Mouse (Mus musculus): ENCODE measurements around the gene Gm5416. TPM values are rescaled to one million over a fixed set of nuclear protein-coding genes. Genes with fewer than 3 reads are reported as not detected.
"Not testable (repeated sequence)": the region's sequence is repeated elsewhere in the genome, so short reads cannot be mapped to it uniquely, and the experiment has no call there.

The Gm5416 gene
- total RNA-seq (2014; fragmentation: Nextera tagmentation) = not detected in 2 replicates
- total RNA-seq (2017) = not detected in 2 replicates

DNA sequence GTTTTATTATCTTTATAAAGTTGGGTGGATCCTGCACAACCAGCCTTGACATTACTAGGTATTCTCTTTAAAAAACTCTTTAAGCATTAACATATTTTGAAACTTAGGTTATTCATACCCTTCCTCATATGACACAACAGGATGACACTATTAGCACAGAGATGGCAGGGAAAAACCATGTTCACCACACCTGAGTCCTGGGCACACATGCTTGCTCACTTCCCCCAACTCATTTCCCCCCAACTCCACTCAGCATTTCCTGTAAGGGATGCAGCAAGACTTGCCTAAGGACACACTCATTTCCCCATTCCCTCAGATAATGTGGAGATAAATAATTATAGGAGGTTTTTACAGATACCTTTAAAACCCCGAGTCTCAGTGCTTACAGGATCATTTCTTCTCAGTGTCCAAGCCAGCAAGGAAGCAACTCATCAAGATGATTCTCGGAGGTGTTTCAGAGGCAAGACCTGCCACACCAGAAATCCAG is at the start of gene Gm5416:
TSS of gene Gm5416 (plus strand) at position 437 of the 487 bp plus-strand sequence.
- ATAC-seq (replicated peaks; ENCODE audit: poor library complexity, severe bottlenecking) = no peak

DNA sequence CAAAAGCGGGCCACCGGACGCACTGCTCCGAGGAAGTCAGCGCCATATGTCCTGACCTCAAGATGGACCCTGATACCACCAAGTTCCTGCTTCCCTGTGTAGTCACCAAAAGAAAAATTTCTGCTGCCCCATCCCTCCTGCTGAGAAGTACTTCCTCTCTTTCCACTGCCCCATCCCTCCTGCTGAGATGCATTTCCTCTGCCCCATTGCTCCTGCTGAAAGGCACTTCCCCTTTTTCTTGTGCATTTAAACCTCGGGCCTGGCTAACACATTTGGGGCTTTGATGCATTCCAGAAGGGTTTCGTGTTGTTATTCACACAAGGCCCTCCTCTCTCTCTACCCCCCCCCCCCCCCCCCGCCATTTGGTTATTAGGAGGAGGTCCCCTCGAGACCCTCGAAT is 42.4 kb upstream of the Gm5416 start:
- not testable (repeated sequence) for ATAC-seq (replicated peaks; ENCODE audit: poor library complexity, severe bottlenecking)

DNA sequence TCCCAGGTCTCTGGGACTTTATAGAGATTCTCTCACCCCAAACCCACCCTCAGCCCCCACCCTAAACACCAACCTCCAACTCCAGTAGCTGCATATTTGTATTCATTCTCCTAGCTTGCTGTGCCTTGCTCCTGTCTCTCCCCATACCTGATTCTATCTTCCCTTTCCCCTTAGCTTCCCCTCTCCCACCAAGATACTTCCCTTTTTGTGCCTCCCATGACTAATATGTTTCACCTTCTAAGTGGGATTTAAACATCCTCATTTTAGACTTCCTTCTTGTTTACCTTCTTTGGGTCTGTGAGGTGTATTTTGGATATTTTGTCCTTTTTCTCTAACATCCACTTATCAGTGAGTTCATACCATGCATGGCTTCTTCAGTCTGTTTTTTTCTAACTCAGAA is 34.1 kb upstream of the Gm5416 start:
- ATAC-seq (replicated peaks; ENCODE audit: poor library complexity, severe bottlenecking) = no peak

DNA sequence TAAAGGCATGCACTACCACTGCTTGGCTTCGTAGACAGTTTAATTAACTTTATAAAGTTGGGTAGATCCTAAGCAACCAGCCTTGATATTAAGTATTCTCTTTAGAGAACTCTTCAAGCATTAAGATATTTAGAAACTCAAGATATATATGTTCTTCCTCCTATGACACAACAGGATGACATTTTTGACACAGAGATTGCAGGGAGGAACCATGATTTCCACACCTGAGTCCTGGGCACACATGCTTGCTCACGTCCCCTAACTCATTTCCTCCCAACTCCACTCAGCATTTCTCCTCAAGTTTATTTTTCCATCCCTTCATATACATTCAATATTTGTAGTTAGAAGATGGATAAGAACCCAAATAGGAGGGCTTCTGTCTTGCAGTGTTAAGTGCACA is 30.3 kb upstream of the Gm5416 start:
- ATAC-seq (replicated peaks; ENCODE audit: poor library complexity, severe bottlenecking) = no peak

DNA sequence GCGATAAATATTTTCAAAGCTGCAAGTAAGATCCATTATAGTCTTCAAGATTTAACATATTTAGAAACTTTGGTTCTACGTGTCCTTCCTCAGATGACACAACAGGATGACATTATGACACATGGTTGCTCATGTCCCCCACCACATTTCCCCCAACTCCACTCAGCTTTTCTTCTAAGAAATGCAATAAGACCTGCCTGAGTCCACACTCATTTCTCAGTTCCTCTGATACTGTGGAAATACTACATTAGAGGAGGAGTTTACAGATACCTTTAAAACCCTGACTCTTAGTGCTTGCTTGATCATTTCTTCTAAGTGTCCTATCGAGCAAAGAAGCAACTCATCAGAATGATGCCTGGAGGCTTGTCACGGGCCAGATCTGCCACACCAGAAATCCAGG is 26.3 kb upstream of the Gm5416 start, which contains the start of gene Gm5483:
TSS of gene Gm5483 (plus strand) at position 301 of the 400 bp plus-strand sequence.
- ATAC-seq (replicated peaks; ENCODE audit: poor library complexity, severe bottlenecking) = not testable (repeated sequence)

DNA sequence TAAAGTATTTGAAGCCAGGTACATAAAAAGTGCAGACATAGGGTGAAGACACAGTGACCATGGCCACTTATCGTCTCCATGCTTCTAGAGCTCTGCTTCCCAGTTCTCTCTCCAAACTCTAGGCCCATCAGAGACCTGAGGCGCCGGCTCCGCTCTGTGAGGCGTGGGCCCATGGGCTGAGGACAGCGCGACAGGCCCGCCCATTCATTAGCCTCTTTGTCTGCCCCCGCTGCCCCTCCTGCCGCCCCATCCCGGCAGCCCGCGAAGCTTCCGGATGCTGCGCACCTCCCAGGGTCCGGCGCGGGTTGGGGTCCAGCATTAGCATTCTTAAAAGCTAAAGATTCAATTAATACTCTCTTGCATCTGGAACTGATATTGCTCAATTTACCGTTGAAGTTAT is 11.0 kb upstream of the Gm5416 start:
- no peak for ATAC-seq (replicated peaks; ENCODE audit: poor library complexity, severe bottlenecking)

DNA sequence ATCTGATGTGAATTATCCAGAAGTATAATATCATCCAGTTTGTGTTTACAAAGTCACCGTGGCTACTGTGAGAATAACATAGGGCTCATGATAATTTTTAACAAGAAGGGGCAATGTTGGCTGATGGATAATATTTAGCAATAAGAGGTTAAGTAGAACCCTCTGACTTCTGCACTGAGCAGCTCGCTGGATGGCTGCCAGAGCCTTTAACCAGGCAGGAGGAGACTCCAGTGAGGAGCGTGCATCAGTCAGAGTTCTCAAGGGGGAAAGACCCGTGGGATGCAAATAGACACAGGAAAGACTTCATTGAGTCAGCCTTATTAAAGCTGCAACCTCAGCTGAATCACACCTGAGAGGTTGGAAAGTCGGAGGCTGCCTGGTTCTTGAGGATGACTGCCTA is 6.4 kb upstream of the Gm5416 start:
- no peak for ATAC-seq (replicated peaks; ENCODE audit: poor library complexity, severe bottlenecking)

DNA sequence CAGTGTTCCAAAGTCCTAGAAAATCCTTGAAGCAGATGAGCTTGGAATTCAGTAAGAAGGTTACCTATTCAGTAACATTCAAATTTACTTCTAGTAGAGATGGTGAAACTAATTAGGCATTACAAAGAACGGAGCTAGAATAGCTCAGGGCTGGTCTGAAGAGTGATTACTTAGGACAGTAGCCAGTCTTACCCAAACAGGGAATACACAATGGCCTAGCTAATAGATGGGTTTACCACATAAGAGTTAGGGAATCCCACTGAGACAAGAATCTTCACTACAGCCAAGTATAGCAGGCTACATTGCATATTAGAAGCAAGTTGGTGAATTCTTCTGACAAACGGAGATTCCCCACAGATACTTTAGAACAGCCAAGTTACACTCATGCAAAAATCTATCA is 4.5 kb upstream of the Gm5416 start:
- not testable (repeated sequence) for ATAC-seq (replicated peaks; ENCODE audit: poor library complexity, severe bottlenecking)

DNA sequence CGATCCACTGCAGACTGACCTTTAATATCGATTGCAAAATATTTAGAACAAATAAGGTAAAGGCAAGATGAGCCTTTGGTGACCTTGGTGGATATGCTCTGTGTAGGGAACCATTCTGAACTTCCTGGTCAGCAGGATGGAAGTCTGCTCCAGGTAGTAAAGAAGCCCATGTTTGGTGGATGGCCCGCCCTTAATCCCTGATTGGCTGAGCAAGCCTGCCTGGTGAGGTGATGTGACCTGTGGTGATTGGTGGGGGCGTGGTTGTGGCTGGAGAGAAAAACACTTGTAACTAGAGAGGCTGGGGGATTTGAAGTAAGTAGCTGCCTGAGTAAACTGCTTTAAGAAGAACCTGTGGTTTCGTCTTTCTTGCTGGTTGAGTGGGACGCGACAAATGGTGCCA is 11.0 kb downstream of the Gm5416 start, which contains the start of gene 2010005H15Rik:
TSS of gene 2010005H15Rik (plus strand) at position 301 of the 400 bp plus-strand sequence.
- ATAC-seq (replicated peaks; ENCODE audit: poor library complexity, severe bottlenecking) = not testable (repeated sequence)

DNA sequence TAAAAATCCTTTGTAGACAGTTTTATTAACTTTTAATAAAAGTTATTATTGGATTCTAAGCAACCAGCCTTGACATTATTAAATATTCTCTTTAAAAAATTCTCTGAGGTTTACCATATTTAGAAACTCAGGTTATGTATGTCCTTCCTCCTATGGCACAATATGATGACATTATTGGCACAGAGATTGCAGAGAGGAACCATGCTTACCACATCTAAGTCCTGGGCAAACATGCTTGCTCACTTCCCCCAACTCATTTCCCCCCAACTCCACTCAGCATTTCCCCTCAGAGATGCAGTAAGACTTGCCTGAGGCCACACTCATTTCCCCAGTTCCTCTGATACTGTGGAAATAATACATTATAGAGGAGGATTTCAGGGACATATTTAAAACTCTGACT is 50.4 kb downstream of the Gm5416 start:
- peak; percentile 92 for ATAC-seq (replicated peaks; ENCODE audit: poor library complexity, severe bottlenecking)

Other genes with a start within 250 kb of the Gm5416 start
- gene Kpna1, start 231.7 kb upstream of the Gm5416 start, total RNA-seq (2014; fragmentation: Nextera tagmentation) = 40.6 and 41.1 TPM in 2 replicates
- gene Kpna1, start 231.7 kb upstream of the Gm5416 start, total RNA-seq (2017) = 35.1 and 42.2 TPM in 2 replicates
- gene Wdr5b, start 169.2 kb upstream of the Gm5416 start, total RNA-seq (2014; fragmentation: Nextera tagmentation) = 6.0 and 7.8 TPM in 2 replicates
- gene Wdr5b, start 169.2 kb upstream of the Gm5416 start, total RNA-seq (2017) = 7.0 and 8.8 TPM in 2 replicates
- 101 and 196 TPM in 2 replicates for gene Fam162a, start 138.8 kb upstream of the Gm5416 start, total RNA-seq (2014; fragmentation: Nextera tagmentation)
- gene Fam162a, start 138.8 kb upstream of the Gm5416 start, total RNA-seq (2017) = 79.5 and 114 TPM in 2 replicates
- 61.8 and 98.5 TPM in 2 replicates for gene Ccdc58, start 138.7 kb upstream of the Gm5416 start, total RNA-seq (2014; fragmentation: Nextera tagmentation)
- 107 and 144 TPM in 2 replicates for gene Ccdc58, start 138.7 kb upstream of the Gm5416 start, total RNA-seq (2017)
- gene Csta1, start 79.2 kb upstream of the Gm5416 start, total RNA-seq (2014; fragmentation: Nextera tagmentation) = not detected in 2 replicates
- gene Csta1, start 79.2 kb upstream of the Gm5416 start, total RNA-seq (2017) = not detected in 2 replicates
- not detected in 2 replicates for gene Stfa2l1, start 53.6 kb upstream of the Gm5416 start, total RNA-seq (2014; fragmentation: Nextera tagmentation)
- not detected in 2 replicates for gene Stfa2l1, start 53.6 kb upstream of the Gm5416 start, total RNA-seq (2017)
- not detected in 2 replicates for gene Gm5483, start 26.2 kb upstream of the Gm5416 start, total RNA-seq (2014; fragmentation: Nextera tagmentation)
- gene Gm5483, start 26.2 kb upstream of the Gm5416 start, total RNA-seq (2017) = 4.6 TPM in 1 of 2 replicates, not detected in the other
- gene 2010005H15Rik, start 11.1 kb downstream of the Gm5416 start, total RNA-seq (2014; fragmentation: Nextera tagmentation) = not detected in 2 replicates
- gene 2010005H15Rik, start 11.1 kb downstream of the Gm5416 start, total RNA-seq (2017) = not detected in 2 replicates
- not detected in 2 replicates for gene Stfa1, start 66.5 kb downstream of the Gm5416 start, total RNA-seq (2014; fragmentation: Nextera tagmentation)
- not detected in 2 replicates for gene Stfa1, start 66.5 kb downstream of the Gm5416 start, total RNA-seq (2017)
- not detected in 2 replicates for gene BC117090, start 123.9 kb downstream of the Gm5416 start, total RNA-seq (2014; fragmentation: Nextera tagmentation)
- gene BC117090, start 123.9 kb downstream of the Gm5416 start, total RNA-seq (2017) = not detected in 2 replicates
- not detected in 2 replicates for gene BC100530, start 157.3 kb downstream of the Gm5416 start, total RNA-seq (2014; fragmentation: Nextera tagmentation)
- not detected in 2 replicates for gene BC100530, start 157.3 kb downstream of the Gm5416 start, total RNA-seq (2017)
- not detected in 2 replicates for gene Stfa2, start 198.1 kb downstream of the Gm5416 start, total RNA-seq (2014; fragmentation: Nextera tagmentation)
- not detected in 2 replicates for gene Stfa2, start 198.1 kb downstream of the Gm5416 start, total RNA-seq (2017)
- gene Stfa3, start 245.0 kb downstream of the Gm5416 start, total RNA-seq (2014; fragmentation: Nextera tagmentation) = not detected in 2 replicates
- 1.3 and 1.7 TPM in 2 replicates for gene Stfa3, start 245.0 kb downstream of the Gm5416 start, total RNA-seq (2017)